Mouse (Mus musculus) layer of hippocampus, postnatal 14 days (tissue): Measurements from ENCODE around the gene Gm21876. TPM values are rescaled to one million over a fixed set of nuclear protein-coding genes. Genes with fewer than 3 reads are reported as not detected.
"Not testable (repeated sequence)": the region's sequence is repeated elsewhere in the genome, so short reads cannot be mapped to it uniquely, and the experiment has no call there.

Source experiments
- DNase-seq, 2 experiments: peaks; one replicate each; pipeline ENCODE4 v3.0.0; 2021 to 2022; ENCODE audit warnings: low spot score in 2 of 2, mixed read lengths in 1 of 2
- long read RNA-seq, 2 experiments: library from polyadenylated mRNA; stranded (forward); transcript quantifications; one replicate each; pipeline ENCODE4 v2.0.0; 2021
- total RNA-seq, 2 experiments: library from RNA; stranded (reverse); gene quantifications; 2 replicates each; pipeline ENCODE4 v1.2.3; 2021

The Gm21876 gene
- not detected for total RNA-seq
- long read RNA-seq, experiment 1 = 0 reads
- long read RNA-seq, experiment 2 = 0 reads

- no peak for DNase-seq
Measured at GRCm38 (mm10) chrX:21175553-21175952, at the start of gene Gm21876. Gene Gm21876 (minus strand): TSS chrX:21175653.

GRCm38 (mm10) chrX:21220422-21220821 is 45.0 kb upstream of the Gm21876 start:
- no peak for DNase-seq

GRCm38 (mm10) chrX:21146675-21147074 is 28.8 kb downstream of the Gm21876 start:
- not testable (repeated sequence) for DNase-seq

Other genes starting within 250 kb of the Gm21876 start
- gene Cfp, start 244.1 kb downstream of the Gm21876 start, total RNA-seq = 10 to 100 TPM in 1 of 2 experiments, 1 to 10 TPM in 1; 9.5 to 11.3 TPM
- gene Elk1, start 225.0 kb downstream of the Gm21876 start, total RNA-seq = 10 to 100 TPM; 46.1 to 47.8 TPM
- gene Uxt, start 213.6 kb downstream of the Gm21876 start, total RNA-seq = 10 to 100 TPM in 1 of 2 experiments, 1 to 10 TPM in 1; 9.4 to 11.3 TPM
- 10 to 100 TPM in 1 of 2 experiments, 1 to 10 TPM in 1; 9.0 to 10.8 TPM for gene Zfp182, start 113.3 kb downstream of the Gm21876 start, total RNA-seq
- not detected for gene Spaca5, start 107.2 kb downstream of the Gm21876 start, total RNA-seq
- gene Zfp300, start 86.1 kb downstream of the Gm21876 start, total RNA-seq = 1 to 10 TPM; 3.3 to 3.8 TPM
- not detected for gene Ssxa1, start 59.8 kb downstream of the Gm21876 start, total RNA-seq